Mouse (Mus musculus) stomach, postnatal 0 days (tissue): ENCODE data around the gene Flnb.

Experiments
- CTCF ChIP-seq: IDR thresholded peaks from 2 replicates; pipeline ENCODE4 v1.5.1; 2016; ENCODE audit warnings: antibody characterized with exemption, low read depth, mild to moderate bottlenecking, moderate library complexity
- EP300 ChIP-seq: optimal IDR thresholded peaks from 2 replicates; pipeline ENCODE3; 2016; ENCODE audit warnings: antibody characterized with exemption

- TF ChIP-seq CTCF = no peak
- TF ChIP-seq EP300 = no peak
Observed at GRCm38 (mm10) chr14:7838564-7839089, 20.9 kb downstream of the Flnb start.
